Mouse (Mus musculus) adrenal gland, adult (tissue): Measurements from ENCODE around the gene Cc2d1b.

ENCODE experiments used
- DNase-seq, 2 experiments: peaks; one replicate each; pipeline ENCODE4 v3.0.0; 2022 to 2023; ENCODE audit warnings: low spot score in 1 of 2; ENCODE audit not compliant: inconsistent age in 2 of 2

Gene Cc2d1b

DNA sequence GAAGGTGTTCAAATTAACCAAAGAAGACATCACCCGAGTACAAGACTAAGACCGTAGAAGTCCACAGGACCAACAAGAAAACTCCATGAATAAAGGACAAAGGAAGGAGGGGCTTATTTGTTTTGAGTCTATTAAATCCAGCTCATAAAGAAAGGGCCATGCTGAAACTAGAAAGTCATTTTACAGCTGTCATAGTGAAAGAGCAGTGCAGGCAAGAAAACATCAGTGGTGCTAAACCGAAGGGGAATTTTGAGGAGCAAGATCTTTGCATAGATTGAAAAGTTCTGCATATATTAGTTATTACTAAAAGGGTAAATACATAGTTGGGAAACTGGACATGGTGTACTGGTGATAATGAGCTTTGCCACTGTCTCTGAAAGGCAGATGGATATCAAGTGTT lies 18.0 kb downstream of the Cc2d1b start:
- DNase-seq, result no peak

DNA sequence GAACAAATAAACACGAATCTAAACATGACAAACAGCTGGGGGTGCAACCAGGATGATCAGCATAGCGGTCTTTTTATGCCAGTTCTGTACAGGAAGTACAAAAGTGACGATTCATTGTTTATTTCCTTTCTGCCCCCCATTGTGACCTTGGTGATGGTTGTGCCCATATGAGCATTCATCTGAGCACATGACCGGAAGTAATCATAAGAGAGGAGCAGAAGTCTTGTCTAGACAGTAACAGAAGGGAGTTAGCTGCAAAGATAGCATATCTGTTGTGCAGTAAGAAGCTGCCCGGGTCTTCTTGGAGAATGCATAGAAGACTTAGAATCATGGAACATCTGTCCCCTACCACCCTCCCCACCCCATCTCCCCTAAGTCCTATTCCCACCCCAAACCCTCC lies 19.0 kb downstream of the Cc2d1b start:
- DNase-seq, result no peak

DNA sequence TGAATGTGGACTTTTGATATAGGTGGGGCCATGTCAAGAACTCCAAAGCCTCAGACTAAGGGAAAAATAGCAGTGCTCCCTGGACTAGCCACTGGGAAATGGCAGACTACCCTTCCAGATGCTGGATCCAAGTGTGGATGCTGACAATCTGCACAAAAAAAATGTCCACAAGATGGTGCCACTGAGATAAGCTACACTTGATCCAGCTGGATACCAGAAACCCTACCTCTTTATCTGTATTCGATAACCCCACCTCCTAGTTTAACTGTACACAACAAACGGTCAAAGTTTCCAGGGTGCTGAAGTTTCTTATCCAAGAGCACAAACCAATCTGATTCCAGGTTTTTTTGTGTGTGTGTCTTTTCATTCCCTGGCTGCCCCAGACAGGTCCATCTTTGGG lies 44.7 kb downstream of the Cc2d1b start:
- peak in 1 of 2 experiments; percentile 46 for DNase-seq
